Mouse (Mus musculus): Measurements from ENCODE around the gene 4930415O20Rik.
A peak's percentile ranks its signal among the peaks of the same experiment; 100 is the strongest.

The 4930415O20Rik gene

DNA sequence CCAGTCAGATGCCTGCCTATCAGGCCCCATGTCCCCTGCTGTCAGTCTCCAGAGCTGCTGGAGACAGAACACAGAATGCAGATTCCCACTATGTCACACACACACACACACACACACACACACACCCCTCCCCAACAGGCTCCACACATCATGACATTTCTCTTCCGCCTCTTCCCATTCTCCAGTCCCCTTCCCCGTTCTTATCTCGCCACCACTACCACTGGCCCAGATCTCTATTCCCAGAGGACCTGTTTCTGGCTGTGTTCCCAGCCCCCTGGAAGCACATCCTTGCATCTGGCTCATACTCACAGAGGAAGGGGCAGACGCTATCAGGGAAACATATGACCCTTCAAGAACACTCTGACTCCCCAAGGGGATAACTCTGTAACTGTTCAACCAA, 36.8 kb downstream of the 4930415O20Rik start:
- DNase-seq, result no peak

DNA sequence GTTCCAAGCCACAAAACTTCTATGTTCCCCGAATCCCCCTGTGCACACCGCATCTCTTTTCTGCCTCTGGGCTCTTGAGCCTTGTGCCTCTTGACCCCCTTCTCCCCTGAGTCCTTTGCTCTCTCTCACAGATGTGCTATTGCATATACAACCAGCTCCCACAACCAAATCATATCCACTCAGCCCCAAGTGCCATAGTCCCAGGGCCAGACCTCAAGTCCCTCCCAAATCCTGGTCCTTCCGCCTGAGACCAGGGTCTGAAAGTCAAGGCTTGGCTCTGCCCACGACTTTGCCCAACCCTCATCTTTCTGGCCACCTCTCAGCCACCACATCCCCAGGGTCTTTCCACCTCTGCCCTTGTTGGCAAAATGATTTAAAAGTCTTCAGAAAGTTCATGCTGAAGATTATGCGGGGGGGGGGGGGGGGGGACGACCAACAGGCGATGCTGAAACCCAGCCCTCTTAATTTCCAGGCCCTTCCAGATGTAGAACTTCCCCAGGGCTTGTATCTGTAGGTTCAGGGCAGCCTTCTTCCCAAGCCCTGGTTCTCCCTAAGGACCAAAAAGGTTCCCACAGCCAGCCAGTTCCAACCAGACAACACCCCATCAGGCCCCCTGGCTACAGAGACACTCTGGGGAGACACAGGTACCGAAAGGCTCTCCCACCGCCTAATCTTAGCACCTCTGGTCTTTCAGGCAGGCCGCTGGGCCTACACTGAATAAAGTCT, 37.4 kb downstream of the 4930415O20Rik start:
- no peak for DNase-seq

DNA sequence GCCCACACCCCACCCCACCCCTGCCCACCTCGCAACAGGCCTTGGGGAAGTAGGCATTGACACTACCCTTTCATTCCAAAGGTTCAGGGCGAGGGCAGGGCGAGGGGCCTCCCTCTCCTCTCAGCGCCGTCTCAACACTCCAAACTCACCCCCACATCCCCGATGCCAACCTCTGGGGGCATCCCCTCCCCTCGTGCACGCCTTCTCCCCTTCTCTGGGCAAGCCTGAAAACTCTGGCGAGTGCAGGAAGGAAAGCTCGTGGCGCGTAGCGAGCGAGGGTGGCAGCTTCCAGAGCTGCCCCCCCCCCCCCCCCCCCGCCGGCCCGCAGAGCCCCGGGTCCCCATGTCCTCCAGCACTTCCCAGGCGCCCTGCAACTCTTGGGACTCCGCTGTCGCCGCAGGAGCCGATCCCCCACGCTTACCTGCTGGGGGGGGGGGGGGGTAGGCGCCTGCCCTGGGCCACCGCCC, 38.0 kb downstream of the 4930415O20Rik start:
- DNase-seq, result no peak

DNA sequence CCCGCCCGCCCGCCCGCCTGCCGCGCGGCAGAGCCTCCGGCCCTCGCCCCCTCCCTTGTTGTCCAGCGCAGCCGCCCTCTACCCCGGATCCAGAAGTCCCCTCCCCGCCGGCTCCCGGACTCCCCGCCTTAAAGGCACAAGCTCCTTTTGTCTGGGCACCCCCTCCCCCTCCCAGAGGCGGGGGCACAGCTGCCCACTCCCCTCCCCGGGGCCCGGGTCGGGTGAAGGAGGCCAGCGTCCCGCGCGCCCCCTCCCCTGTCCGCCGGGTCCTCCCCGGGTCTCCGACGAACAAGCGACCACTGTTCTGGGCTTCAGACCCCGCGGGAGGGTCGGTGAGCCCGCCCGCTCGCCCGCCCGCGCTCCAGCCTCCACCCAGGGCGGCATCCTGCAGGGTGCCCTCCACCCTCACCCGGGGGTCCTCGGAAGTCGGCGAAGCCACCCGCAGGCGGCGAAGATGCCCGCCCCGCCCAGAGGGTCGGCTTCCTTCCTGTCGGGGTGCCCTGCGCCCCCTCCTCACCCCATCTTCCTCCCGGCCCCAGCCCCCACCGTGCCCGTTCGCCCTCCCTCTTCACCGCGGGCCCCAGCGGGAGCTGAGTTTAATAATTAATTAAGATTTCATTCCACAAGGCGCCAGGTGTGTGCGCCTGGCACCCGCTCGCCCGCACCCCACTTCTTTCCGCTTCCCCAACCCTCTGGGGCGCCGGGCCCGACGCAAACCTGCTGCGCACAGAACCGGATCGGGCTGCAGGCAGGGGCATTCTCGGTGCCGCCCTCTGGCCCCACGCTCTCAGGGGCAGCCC, 38.7 kb downstream of the 4930415O20Rik start, which contains the start of gene Adcy6:
Gene Adcy6 (minus strand): TSS at position 746 of the 800 bp plus-strand sequence.
- DNase-seq, result peak; percentile 82

DNA sequence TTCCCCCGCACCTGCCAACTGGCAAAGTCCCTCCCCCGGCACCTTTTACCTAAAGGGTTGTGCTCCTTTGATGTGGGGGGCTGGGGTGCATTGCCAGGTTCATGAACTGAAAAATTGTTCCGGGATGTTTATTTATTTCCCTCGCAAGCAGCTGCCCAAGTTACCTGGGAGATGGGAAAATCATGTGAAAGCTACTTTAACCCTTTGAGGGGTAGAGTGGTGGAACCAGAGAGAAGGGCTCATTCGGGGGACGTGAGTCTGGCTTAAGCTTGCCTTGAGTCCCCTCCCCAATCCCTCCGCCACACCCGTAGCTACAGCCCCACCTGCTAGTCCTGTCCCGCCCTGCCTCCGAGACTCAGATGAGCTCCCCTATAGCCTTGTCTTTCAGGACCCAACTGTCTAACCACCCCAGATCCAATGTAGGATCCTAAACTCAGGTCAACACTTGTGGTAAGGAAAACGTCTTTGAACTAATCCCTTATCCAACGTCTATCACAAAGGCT, 39.4 kb downstream of the 4930415O20Rik start:
- no peak for DNase-seq

DNA sequence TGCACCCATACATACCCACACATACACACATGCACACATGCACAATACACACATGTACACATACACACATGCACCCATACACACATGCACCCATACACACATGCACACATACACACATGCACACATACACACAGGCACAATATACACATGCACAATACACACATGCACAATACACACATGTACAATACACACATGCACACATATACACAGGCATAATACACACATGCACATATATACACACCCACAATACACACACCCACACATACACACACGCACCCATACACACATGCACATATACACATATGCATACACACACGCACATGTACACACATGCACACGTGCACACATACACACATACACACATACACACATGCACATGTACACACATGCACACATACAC, 41.4 kb downstream of the 4930415O20Rik start:
- DNase-seq, result no peak

DNA sequence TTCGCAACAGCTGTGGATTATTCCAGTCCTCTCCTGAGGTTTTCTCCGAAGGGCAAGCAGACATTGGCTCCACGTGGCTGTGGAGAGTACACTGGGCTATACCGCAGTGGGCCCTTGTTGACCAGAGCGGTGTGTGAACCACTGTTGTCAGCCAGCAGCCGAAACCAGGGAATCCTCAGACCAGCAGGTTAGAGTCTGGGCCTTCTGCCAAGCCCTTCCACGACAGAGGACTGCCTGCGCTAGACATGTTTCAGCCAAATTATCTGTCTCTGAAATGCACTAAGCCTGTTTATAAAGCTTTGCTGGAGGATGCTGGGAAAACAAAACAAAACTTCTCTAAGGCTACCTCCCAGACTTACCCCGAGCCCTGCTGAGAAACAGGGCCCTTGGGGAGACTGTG, 43.7 kb downstream of the 4930415O20Rik start:
- DNase-seq, result no peak

DNA sequence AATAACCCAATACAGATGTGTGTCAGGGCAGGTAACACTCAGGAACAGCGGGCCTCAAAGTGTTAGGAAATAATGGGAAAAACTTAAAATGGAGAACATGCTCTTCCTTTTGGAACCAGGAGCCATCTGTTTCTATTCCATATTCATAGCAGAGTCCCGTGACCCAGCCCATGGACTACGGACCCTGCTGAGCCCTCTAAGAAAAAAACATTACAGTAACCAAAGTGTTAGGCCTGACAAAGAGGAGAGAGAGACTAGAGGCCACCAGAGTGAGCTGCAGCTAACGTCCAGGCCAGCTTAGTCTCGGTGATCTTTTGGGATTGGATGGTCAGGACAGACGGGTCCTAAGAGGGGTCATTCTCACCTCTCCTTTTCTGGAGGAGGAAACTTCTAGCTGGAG, 44.2 kb downstream of the 4930415O20Rik start:
- no peak for DNase-seq

DNA sequence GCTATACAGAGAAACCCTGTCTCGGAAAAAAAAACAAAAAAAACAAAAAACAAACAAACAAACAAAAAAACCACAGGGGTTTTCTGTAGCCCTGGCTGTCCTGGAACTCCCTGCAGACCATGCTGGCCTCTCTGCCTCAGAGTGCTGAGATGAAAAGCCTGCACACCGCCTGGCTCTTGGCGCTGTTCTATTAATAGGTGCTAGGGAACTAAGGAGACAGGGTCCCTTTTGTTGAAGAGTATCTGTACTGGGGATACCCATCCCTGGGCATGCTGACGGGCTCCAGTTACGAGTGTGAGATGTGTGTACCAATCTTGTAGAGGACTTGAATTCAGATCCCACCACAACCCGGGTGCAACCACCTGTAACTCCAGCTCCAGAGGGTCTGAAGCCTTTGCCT, 44.9 kb downstream of the 4930415O20Rik start:
- no peak for DNase-seq

DNA sequence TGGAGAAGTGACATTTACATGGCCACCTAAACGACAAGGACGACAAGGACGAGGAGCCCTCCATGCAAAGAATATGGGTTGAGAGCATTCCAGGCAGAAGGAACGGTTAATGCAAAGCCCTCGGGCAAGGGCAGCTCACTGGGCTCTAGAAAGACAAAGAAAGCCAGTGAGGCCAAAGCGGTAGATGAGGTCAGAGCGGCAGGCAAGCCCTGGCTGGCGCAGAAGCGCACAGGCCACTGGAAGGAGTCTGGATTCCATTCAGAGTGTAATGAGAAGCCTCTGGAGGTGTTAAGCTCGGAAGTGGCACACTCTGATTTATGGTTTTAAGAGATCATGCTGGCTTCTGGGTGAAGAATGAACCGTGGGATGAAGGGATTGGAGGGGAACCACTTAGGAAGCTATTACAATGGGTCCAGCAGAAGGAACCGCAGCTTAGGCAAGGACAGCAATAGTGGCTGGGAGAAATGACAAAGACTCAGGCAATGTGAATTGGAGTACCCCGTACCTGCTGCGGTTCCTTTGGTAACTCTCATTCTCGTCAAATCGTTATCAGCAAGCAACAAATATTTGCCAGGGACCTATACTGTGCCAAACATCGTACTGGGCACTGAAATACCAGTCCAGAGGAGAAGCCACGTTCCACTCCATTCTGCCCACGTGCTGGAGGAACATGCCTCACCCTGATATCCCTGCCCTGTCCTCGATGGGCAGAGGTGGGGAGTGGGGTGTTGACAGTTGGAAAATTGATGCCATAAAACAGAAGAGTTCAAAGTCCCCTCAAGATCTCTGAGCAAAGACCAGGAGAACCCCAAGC, 45.8 kb downstream of the 4930415O20Rik start:
- no peak for DNase-seq

DNA sequence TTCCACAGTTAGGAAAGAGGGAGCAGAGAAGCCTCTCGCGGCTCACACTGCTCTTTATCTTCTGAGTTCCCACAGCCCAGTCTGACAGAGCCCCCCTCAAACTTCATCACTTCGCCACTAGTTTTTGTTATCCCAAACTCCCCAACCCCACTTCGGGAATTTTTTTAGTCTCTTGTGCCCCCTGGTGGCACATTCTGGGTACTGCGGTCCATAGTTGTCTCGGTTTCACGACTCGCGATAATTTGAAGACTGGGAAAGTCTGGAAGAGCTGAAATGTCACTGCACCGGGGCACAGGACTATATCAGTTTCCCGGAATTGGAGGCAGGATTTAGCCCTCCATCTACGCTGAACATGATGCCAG, 46.4 kb downstream of the 4930415O20Rik start:
- peak; percentile 53 for DNase-seq

DNA sequence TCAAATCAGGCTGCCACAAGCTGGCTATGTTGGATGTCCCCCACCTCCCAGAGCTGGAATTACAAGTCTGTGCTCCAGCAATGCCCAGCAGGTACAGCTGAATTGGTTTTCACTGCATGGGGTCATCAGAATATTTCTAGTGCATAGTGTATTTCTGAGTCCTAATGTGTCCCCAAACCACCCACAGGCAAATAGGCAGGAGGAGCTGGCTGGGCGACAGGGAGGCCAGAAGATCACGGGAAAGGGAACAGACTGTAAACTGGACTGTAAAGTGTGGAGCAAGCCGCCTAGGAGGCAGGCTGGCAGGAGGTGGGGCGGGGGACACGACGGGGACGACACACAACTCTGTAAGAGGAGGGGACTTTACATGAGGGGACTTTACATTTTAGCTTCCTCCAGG, 51.4 kb downstream of the 4930415O20Rik start:
- no peak for DNase-seq

DNA sequence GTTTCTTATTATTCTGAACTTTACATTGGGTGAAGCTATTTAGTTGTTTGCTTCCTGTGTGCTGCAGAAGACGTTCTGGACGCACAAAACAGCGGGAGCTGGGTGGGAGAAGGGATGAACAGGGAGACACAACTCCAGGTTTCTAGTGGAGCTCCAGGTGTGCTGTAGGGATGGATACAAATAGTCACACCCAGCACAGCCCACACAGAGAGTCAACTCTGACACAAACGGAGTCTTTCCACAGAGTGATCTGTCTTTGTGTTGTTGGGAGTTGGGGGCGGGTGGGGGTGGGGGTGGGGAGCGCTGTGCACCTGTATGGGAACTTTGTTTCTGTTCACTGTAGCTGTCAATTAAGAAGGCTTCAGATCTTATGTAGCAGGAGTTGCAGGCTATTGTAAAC, 51.9 kb downstream of the 4930415O20Rik start:
- no peak for DNase-seq

DNA sequence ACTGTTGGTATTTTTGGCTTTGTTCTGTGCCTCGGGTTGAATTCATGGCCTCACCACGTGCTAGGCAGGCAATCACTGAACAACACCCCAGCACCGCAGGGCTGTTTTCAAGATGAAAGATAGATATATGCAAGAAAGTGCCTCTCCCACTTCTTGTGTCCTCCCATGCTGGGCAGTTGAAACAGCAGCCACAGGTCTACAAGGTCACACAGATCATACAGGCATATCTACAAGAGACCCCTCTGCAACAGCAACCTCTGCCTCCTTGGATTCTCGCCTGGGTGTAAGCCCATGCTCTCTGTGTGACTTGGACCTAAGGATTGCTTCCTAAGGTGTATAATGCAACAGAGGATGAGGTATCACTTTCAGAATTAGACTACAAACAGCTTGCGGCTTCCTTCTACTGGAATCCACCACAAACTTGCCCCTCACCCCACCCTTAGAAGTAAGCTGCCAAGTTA, 52.6 kb downstream of the 4930415O20Rik start:
- no peak for DNase-seq

DNA sequence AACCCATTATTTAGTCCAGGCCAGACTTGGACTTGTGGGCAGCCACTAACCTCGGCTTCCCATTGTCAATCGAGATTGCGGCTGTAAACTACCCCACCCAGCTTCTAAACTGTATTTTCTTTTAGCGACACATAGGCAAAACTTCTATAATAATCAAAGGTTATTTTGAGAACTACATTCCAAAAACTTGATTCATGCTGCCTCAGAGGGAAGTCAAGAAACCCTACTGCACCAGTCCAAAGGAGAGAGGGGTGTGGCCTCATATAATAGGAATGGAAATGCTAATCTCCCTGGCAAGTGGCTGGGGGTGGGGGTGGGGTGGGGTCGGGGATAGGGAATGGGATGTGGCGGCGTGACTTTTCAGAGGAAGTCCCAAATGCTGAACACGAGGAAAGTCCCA, 55.3 kb downstream of the 4930415O20Rik start:
- DNase-seq, result no peak

DNA sequence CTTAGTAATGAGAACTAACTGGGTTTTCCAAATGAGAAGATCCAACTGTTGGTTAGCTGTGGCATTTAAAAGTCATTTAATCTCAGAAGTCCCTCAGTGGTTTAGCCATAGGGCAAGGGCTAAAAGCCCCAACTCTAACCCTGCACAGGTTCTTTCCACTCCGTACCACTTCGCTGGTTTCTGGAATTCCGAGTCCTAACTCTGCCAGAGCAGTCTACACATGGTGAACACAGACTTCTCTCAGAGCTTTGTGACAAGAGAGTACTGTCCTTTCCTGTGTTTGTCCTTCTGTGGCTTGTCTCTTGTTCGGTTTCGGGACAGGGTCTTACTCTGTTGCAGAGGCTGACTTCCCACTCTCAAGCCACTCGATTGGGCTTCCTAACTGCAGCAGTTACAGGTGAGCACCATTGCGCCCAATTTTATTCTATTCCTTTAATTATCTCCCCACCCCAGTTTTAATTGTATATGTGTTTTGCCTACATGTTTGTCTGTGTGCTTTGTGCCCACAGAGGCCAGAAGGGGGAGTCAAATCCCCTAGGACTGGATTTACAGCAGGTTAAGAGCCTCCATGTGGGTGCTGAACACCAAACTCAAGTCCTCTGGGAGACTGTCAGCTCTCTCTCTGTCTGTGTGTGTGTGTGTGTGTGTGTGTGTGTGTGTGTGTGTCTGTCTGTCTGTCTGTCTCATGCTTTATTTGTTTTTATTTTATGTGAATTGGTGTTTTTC, 55.8 kb downstream of the 4930415O20Rik start:
- DNase-seq, result no peak

DNA sequence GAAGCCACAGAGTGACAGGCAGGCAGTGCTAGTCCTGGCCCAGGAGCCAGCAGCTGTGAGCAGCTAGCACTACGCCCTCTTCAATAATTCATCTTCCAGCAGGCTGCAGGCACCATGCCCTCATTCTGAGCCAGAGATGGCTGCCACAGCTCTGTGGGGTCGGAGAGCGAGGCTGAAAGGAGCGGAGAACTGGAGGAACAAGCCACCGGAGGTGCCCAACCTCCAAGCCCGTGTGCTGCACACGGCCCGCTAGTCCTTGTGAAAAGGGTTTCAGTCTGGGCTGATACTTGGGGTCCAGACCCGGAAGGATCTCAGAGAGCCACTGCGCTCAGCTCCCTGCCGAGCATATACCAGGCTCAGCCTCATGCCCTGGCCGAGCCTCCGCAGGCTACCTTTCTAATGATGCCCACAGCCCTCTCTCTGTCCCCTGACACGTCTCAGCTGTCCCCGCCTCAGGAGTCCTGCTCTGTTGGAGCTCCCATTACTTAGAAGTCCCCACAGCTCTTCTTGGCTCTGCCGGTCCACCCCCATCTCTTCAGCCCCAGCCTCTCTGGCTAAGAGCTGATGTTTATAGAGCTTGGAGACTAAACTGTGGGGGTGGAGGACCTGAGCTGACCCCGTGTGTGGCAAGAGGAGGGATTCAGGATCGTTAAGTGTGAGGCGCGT, 57.9 kb downstream of the 4930415O20Rik start:
- DNase-seq, result no peak

DNA sequence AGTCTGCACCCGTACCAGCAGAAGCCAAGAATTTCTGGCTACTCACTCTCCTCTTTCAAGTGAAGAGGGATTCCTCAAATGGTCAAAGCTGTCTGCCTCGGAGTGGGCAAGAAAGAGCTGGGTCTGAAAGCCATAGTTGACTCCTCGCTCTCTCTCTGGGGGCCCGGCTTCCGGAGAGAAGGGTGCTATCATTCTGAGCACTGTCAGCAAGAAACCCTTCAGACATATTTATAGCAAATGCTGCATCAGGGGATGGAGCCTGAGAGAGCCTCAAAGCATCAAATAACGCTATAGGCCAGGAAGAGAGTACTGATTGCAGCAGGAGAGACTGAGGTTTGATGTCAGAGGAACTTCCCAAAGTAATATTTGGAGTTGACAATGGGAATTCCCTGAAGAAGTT, 58.7 kb downstream of the 4930415O20Rik start:
- DNase-seq, result no peak

DNA sequence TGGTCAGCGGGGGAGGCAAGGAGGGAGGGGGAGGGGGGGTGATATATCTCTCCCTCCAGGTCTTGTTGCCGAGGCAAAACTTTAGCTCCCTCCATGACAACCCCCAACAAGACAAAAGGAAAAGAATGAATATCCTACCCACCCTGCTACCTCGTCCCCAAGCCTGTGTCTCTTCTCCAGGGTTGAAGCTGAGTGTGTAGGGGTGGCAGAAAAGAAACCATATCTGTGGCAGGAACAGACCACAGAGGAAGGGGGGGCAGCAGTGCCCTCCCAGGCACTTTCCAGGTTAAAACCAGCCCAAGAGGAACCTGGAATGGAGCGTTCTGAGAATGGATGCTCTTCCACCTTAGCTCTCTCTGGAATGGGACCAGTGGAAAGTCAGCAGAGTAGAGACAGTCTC, 59.7 kb downstream of the 4930415O20Rik start, which contains the start of gene Cacnb3:
Gene Cacnb3 (plus strand): TSS at position 301 of the 400 bp plus-strand sequence.
- no peak for DNase-seq

DNA sequence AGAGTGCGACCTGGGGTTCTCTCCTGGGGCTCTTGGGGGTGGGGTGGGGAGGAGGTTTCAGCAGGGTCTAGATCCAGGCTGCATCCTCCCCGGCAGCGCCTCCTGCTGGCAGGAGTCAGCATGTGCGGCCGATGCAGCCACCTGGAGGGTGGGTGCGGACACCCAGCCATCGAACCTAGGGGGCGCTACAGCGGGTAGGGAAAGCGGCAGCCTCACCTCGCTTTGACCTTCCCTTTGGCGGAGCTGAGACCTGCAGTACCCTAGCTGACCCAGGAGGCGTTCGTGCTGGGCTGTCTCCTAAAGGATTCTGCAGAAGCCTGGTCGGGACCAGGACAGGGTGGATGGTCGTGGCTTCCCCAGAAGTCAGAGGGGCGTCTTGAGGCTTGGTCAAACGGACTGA, 60.7 kb downstream of the 4930415O20Rik start:
- DNase-seq, result peak; percentile 79

DNA sequence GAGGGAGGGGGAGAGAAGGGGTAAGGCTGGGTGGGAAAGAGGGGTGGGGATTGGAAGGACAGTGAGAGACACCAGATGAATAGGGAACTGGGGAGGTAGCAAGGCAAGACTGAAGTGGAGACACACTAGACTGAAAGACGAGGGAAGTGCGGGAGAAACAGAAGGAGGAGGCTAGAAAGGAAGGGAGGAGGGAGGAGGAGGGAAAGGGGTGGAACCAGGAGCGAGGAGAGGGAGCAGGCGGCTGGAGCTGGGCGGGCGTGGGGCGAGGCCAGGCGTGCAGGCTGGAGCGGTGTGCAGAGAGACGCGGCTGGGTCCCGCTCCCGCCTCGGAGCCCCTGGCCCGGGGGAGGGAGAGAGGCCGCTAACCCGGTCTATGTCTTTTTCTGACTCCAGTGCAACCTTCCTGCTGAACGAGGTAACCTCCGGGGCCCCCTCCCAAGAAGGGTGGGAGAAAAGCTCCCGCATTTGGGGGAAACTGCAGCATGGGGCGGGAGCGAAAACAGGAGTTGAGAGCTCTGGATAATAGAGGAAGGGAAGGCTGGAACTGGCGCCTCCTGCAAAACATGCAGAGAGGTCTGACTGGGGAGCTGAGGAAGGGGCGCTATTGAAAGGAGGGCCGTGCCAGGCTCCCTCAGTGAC, 61.4 kb downstream of the 4930415O20Rik start:
- DNase-seq, result peak; percentile 70

Measured in right cerebral cortex, postnatal 14 days (tissue).